Mouse (Mus musculus) liver, embryonic 12.5 days (tissue): Measurements from ENCODE around the gene Slc30a3. TPM values are rescaled to one million over a fixed set of nuclear protein-coding genes. Genes with fewer than 3 reads are reported as not detected.

Source experiments
- ATAC-seq: fragments of 200-750 bp; cut with Nextera tagmentation; 2 replicates; pipeline ENCODE4 v1.8.0; 2017; ENCODE audit warnings: moderate number of reproducible peaks, mild to moderate bottlenecking, moderate library complexity
- H3K27ac ChIP-seq: fragments of 300-500 bp; sonication (generic); 2 replicates; pipeline ENCODE4 v1.5.1; 2016; ENCODE audit warnings: mild to moderate bottlenecking
- H3K27me3 ChIP-seq: fragments of 300-500 bp; sonication (generic); replicated peaks from 2 replicates; pipeline ENCODE4 v1.6.1; 2016; ENCODE audit warnings: mild to moderate bottlenecking, moderate library complexity
- H3K36me3 ChIP-seq: fragments of 300-500 bp; sonication (generic); 2 replicates; pipeline ENCODE4 v1.6.1; 2016; ENCODE audit warnings: mild to moderate bottlenecking, moderate library complexity
- H3K4me1 ChIP-seq: fragments of 300-500 bp; sonication (generic); 2 replicates; pipeline ENCODE4 v1.6.1; 2016
- H3K4me2 ChIP-seq: fragments of 300-500 bp; sonication (generic); 2 replicates; pipeline ENCODE4 v1.6.1; 2016; ENCODE audit warnings: mild to moderate bottlenecking, moderate library complexity
- H3K4me3 ChIP-seq: fragments of 300-500 bp; sonication (generic); 2 replicates; pipeline ENCODE4 v1.5.1; 2016; ENCODE audit warnings: mild to moderate bottlenecking, moderate library complexity
- H3K9ac ChIP-seq: fragments of 300-500 bp; sonication (generic); 2 replicates; pipeline ENCODE4 v1.6.1; 2016; ENCODE audit warnings: mild to moderate bottlenecking, moderate library complexity
- H3K9me3 ChIP-seq: fragments of 300-500 bp; sonication (generic); replicated peaks from 2 replicates; pipeline ENCODE4 v1.6.1; 2016; ENCODE audit warnings: mild to moderate bottlenecking, moderate library complexity
- WGBS: fragments of 180-500 bp; shearing (Covaris S2); methylation state at CpG from one replicate; pipeline ENCODE4 v1.1.7; 2016; ENCODE audit not compliant: insufficient replicate concordance; 5-methylcytosine and 5-hydroxymethylcytosine counted together
- polyA plus RNA-seq: library from polyadenylated mRNA; unstranded; fragments of >200 nt; fragmentation: Nextera tagmentation; extraction: Ambion mirVana; gene quantifications from 2 replicates; pipeline ENCODE4 v1.2.1, GENCODE M21; 2016

Slc30a3 gene
- polyA plus RNA-seq, 1 experiment from 2014 or later: 0.26 TPM

GRCm38 (mm10) chr5:31121111-31121510 is 13.1 kb upstream of the Slc30a3 start:
- WGBS: 42% methylated on average over 8 of the region's 8 CpGs
- Histone ChIP-seq H3K4me1 (no peaks in the 10 kb centered on the region), H3K4me3 (no peak overlapping the region), H3K9me3 (no peaks in the 10 kb centered on the region), H3K27me3 (peaks cover 18% of the 10 kb centered on the region), H3K9ac (no peak overlapping the region), H3K4me2 (no peak overlapping the region), H3K27ac (no peak overlapping the region), H3K36me3 (no peaks in the 10 kb centered on the region)
- ATAC-seq: no peak

GRCm38 (mm10) chr5:31116912-31117311 is 8.9 kb upstream of the Slc30a3 start:
- Histone ChIP-seq H3K9ac (no peak overlapping the region), H3K4me3 (no peak overlapping the region), H3K4me1 (no peaks in the 10 kb centered on the region), H3K4me2 (no peak overlapping the region), H3K36me3 (no peaks in the 10 kb centered on the region), H3K9me3 (no peaks in the 10 kb centered on the region), H3K27ac (no peak overlapping the region), H3K27me3 (peaks cover 20% of the 10 kb centered on the region)
- WGBS: 26% methylated on average over 10 of the region's 10 CpGs
- ATAC-seq: no peak

- no peak for ATAC-seq
- Histone ChIP-seq H3K4me2 (no peak within 1 kb of the TSS), H3K27ac (no peak within 1 kb of the TSS), H3K27me3 (peaks cover 24% of the 10 kb centered on the region), H3K36me3 (no peaks in the 10 kb centered on the region), H3K4me1 (no peaks in the 10 kb centered on the region), H3K4me3 (no peak within 1 kb of the TSS), H3K9me3 (no peaks in the 10 kb centered on the region), H3K9ac (no peak within 1 kb of the TSS)
- WGBS: 21% methylated on average over 3 of the region's 3 CpGs
Measured at GRCm38 (mm10) chr5:31116354-31116753, 8.3 kb upstream of the Slc30a3 start, which contains the start of gene Trim54. Gene Trim54, plus strand, starts transcription at chr5:31116712.

- Histone ChIP-seq H3K9me3 (no peaks in the 10 kb centered on the region), H3K36me3 (no peaks in the 10 kb centered on the region), H3K4me2 (no peak overlapping the region), H3K27me3 (peaks cover 25% of the 10 kb centered on the region), H3K4me1 (no peaks in the 10 kb centered on the region), H3K9ac (no peak overlapping the region), H3K4me3 (no peak overlapping the region), H3K27ac (no peak overlapping the region)
- WGBS: 21% methylated on average over 7 of the region's 7 CpGs
- no peak for ATAC-seq
Measured at GRCm38 (mm10) chr5:31110781-31111180, 2.7 kb upstream of the Slc30a3 start.

- Histone ChIP-seq H3K36me3 (no peaks in the 10 kb centered on the region), H3K4me1 (no peaks in the 10 kb centered on the region), H3K27ac (no peak within 1 kb of the TSS), H3K4me2 (no peak within 1 kb of the TSS), H3K9ac (no peak within 1 kb of the TSS), H3K9me3 (no peaks in the 10 kb centered on the region), H3K27me3 (peaks cover 30% of the 10 kb centered on the region), H3K4me3 (no peak within 1 kb of the TSS)
- ATAC-seq: no peak
- 62% methylated on average over 9 of the region's 9 CpGs for WGBS
Measured at GRCm38 (mm10) chr5:31105814-31106335, 2.2 kb downstream of the Slc30a3 start, which contains the start of gene Dnajc5g. Gene Dnajc5g, plus strand, starts transcription at chr5:31106285.

- WGBS: 32% methylated on average over 11 of the region's 11 CpGs
- Histone ChIP-seq H3K9ac (no peak overlapping the region), H3K27me3 (peaks cover 91% of the 10 kb centered on the region), H3K9me3 (no peaks in the 10 kb centered on the region), H3K4me3 (peak overlapping the region; percentile 40; the same call in 1 of the 2 replicates), H3K4me1 (peaks cover 29% of the 10 kb centered on the region), H3K36me3 (no peaks in the 10 kb centered on the region), H3K4me2 (peak overlapping the region; percentile 64), H3K27ac (no peak overlapping the region)
- ATAC-seq: no peak
Measured at GRCm38 (mm10) chr5:31095711-31096480, 12.1 kb downstream of the Slc30a3 start.

GRCm38 (mm10) chr5:31094799-31095691 is 13.0 kb downstream of the Slc30a3 start:
- peaks cover 99% of the 10 kb centered on the region for H3K27me3 ChIP-seq
- no peak overlapping the region for H3K27ac ChIP-seq
- no peak overlapping the region for H3K9ac ChIP-seq
- H3K4me1 ChIP-seq: peaks cover 29% of the 10 kb centered on the region
- peak overlapping the region; percentile 40 for H3K4me3 ChIP-seq
- H3K4me2 ChIP-seq: peak overlapping the region; percentile 64
- 1% methylated on average over 59 of the region's 59 CpGs for WGBS
- ATAC-seq: 0 out of 2 replicates have a peak, but pooled peaks have one; percentile 28
- H3K9me3 ChIP-seq: no peaks in the 10 kb centered on the region
- H3K36me3 ChIP-seq: no peaks in the 10 kb centered on the region

- WGBS: 3% methylated on average over 28 of the region's 29 CpGs
- peak overlapping the region; percentile 40 for H3K4me3 ChIP-seq
- H3K9ac ChIP-seq: no peak overlapping the region
- H3K4me1 ChIP-seq: peaks cover 29% of the 10 kb centered on the region
- peaks cover 100% of the 10 kb centered on the region for H3K27me3 ChIP-seq
- H3K4me2 ChIP-seq: peak overlapping the region; percentile 64
- H3K27ac ChIP-seq: no peak overlapping the region
- no peaks in the 10 kb centered on the region for H3K36me3 ChIP-seq
- no peaks in the 10 kb centered on the region for H3K9me3 ChIP-seq
- no peak for ATAC-seq
Measured at GRCm38 (mm10) chr5:31094100-31094798, 13.8 kb downstream of the Slc30a3 start.

GRCm38 (mm10) chr5:31093151-31094041 is 14.6 kb downstream of the Slc30a3 start:
- 2% methylated on average over 53 of the region's 54 CpGs for WGBS
- Histone ChIP-seq H3K4me3 (peak overlapping the region; percentile 40), H3K4me1 (peaks cover 29% of the 10 kb centered on the region), H3K36me3 (no peaks in the 10 kb centered on the region), H3K27me3 (peaks cover 100% of the 10 kb centered on the region), H3K4me2 (peak overlapping the region; percentile 64), H3K27ac (no peak overlapping the region), H3K9ac (no peak overlapping the region; the same call in 1 of the 2 replicates), H3K9me3 (no peaks in the 10 kb centered on the region)
- peak; percentile 42; the same call in 1 of the 2 replicates for ATAC-seq

GRCm38 (mm10) chr5:31092231-31092975 is 15.6 kb downstream of the Slc30a3 start:
- WGBS: 5% methylated on average over 36 of the region's 53 CpGs
- Histone ChIP-seq H3K27me3 (peaks cover 99% of the 10 kb centered on the region), H3K36me3 (no peaks in the 10 kb centered on the region), H3K9ac (peak overlapping the region; percentile 30; the same call in 1 of the 2 replicates), H3K4me3 (peak overlapping the region; percentile 40), H3K4me1 (peaks cover 29% of the 10 kb centered on the region), H3K9me3 (no peaks in the 10 kb centered on the region), H3K27ac (no peak overlapping the region), H3K4me2 (peak overlapping the region; percentile 64)
- no peak for ATAC-seq
